Comparison of ENCODE assay signal across 14 mouse cellular contexts in the genomic region with DNA sequence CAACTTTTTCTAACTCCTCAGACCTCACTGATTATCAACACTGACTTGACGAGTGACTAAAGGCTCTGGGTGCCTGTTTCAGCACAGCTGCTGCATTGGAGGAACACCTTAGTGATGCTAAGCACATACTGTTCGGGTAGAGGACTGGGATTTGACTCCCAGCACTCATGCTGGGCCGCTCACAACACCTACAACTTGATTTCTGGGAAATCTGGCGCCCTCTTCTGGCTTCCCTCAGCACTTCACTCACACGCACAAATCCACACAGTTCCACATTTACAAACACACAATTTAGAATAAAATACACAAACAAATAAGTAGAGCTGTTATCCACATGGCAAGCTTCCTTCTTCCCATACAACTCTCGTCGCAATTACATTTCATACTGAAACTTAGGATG.
DNase-seq lines count a peak whose midpoint lies in the region; ATAC-seq and TF ChIP-seq lines count a peak whose summit lies in the region.
"Had no signal": no experiment of that assay in that cellular context is flagged by ENCODE, and none has a peak within 500 bp of the region (broad histone marks: within the 10 kb centered on the region; RNA-seq: fewer than 3 reads in every experiment).

No protein-coding gene starts in this region.

- no peak overlapping the region for H3K9ac ChIP-seq in intestine, postnatal 0 days (ENCODE audit: low read depth, low read length)
- H3K9ac ChIP-seq in intestine, embryonic 15.5 days: no peak overlapping the region
- no peak overlapping the region for H3K9ac ChIP-seq in stomach, postnatal 0 days (ENCODE audit: low read length)
- H3K9ac ChIP-seq: lung, embryonic 15.5 days had no signal

- no peaks in the 10 kb centered on the region for H3K27me3 ChIP-seq in intestine, postnatal 0 days (replicated peaks; ENCODE audit: control insufficient read depth, insufficient read depth, low read length)
- no peaks in the 10 kb centered on the region for H3K27me3 ChIP-seq in intestine, embryonic 15.5 days (replicated peaks)
- H3K27me3 ChIP-seq in spleen, adult 2 months (ENCODE audit: control insufficient read depth, insufficient read depth, low read length): no peaks in the 10 kb centered on the region
- H3K27me3 ChIP-seq in stomach, postnatal 0 days (ENCODE audit: control insufficient read depth, insufficient read depth, low read length): no peaks in the 10 kb centered on the region
- H3K27me3 ChIP-seq: lung, embryonic 15.5 days had no signal

- peak; percentile 50 for TF ChIP-seq CTCF in intestine, postnatal 0 days (IDR thresholded peaks at IDR 0.05; ENCODE audit: low read depth)
- TF ChIP-seq CTCF in spleen, adult 2 months (IDR thresholded peaks at IDR 0.05; ENCODE audit: extremely low read depth, insufficient read depth, insufficient read length, insufficient replicate concordance): peak; percentile 22; the same call in 1 of the 2 replicates
- TF ChIP-seq CTCF in bone marrow, adult 2 months (IDR thresholded peaks at IDR 0.05; ENCODE audit: control insufficient read depth, insufficient read depth, low read length): peak; percentile 48; the same call in 1 of the 2 replicates
- peak; percentile 50 for TF ChIP-seq CTCF in stomach, postnatal 0 days (IDR thresholded peaks at IDR 0.05; ENCODE audit: low read depth)

- H3K36me3 ChIP-seq in intestine, postnatal 0 days (ENCODE audit: control insufficient read depth, insufficient read depth): 0 out of 2 replicates have a peak, but pooled peaks cover 5% of the 10 kb centered on the region
- H3K36me3 ChIP-seq in intestine, embryonic 15.5 days: no peaks in the 10 kb centered on the region
- peaks cover 3% of the 10 kb centered on the region for H3K36me3 ChIP-seq in spleen, adult 2 months (ENCODE audit: control insufficient read depth, insufficient read depth, low read length)
- H3K36me3 ChIP-seq in stomach, postnatal 0 days (ENCODE audit: control insufficient read depth, insufficient read depth, low read length): no peaks in the 10 kb centered on the region
- H3K36me3 ChIP-seq: lung, embryonic 15.5 days had no signal

- H3K4me2 ChIP-seq in intestine, postnatal 0 days (replicated peaks; ENCODE audit: low read depth): no peak overlapping the region
- no peak overlapping the region for H3K4me2 ChIP-seq in intestine, embryonic 15.5 days (replicated peaks)
- no peak overlapping the region for H3K4me2 ChIP-seq in stomach, postnatal 0 days (replicated peaks; ENCODE audit: low read depth)
- H3K4me2 ChIP-seq: heart, embryonic 11.5 days; lung, embryonic 15.5 days had no signal

- 92% methylated on average over 7 of the region's 7 CpGs for WGBS in intestine, postnatal 0 days
- WGBS in intestine, embryonic 15.5 days: 92% methylated on average over 7 of the region's 7 CpGs
- 91% methylated on average over 7 of the region's 7 CpGs for WGBS in spleen, adult 2 months
- WGBS in bone marrow, adult 2 months: 89% methylated on average over 7 of the region's 7 CpGs
- 87% methylated on average over 7 of the region's 7 CpGs for WGBS in stomach, postnatal 0 days

- no peak for ATAC-seq in intestine, postnatal 0 days
- ATAC-seq in intestine, embryonic 15.5 days: no peak
- no peak for ATAC-seq in stomach, postnatal 0 days (ENCODE audit: low FRiP score, low TSS enrichment)
- ATAC-seq: midbrain, embryonic 16.5 days had no signal

- TF ChIP-seq POLR2A in spleen, adult 2 months (IDR thresholded peaks at IDR 0.05; ENCODE audit: low read depth, low read length): no peak
- no peak for TF ChIP-seq POLR2A in bone marrow, adult 2 months (IDR thresholded peaks at IDR 0.05; ENCODE audit: borderline replicate concordance, control insufficient read depth, low read depth, low read length)

- DNase-seq in spleen, adult 2 months (ENCODE audit: low read depth in 1 of 2, low spot score in 2 of 2): no peak
- DNase-seq in spleen, adult 18-20 months: no peak
- no peak for DNase-seq in stomach, postnatal 0 days (ENCODE audit: low spot score)
- DNase-seq in layer of hippocampus, postnatal 14 days (ENCODE audit: low spot score in 2 of 2): no peak
- DNase-seq in adrenal gland, adult 2 months: no peak
- DNase-seq: adrenal gland, postnatal 25 days; kidney, postnatal 10 days; right cerebral cortex, postnatal 25 days had no signal

- no peaks in the 10 kb centered on the region for H3K4me1 ChIP-seq in intestine, postnatal 0 days (replicated peaks; ENCODE audit: control insufficient read depth, insufficient read depth, low read length)
- no peaks in the 10 kb centered on the region for H3K4me1 ChIP-seq in intestine, embryonic 15.5 days (replicated peaks)
- H3K4me1 ChIP-seq in spleen, adult 2 months (ENCODE audit: control insufficient read depth, insufficient read depth, insufficient read length): no peaks in the 10 kb centered on the region
- H3K4me1 ChIP-seq in bone marrow, adult 2 months (ENCODE audit: control insufficient read depth, insufficient read depth, low read length): peaks cover 2% of the 10 kb centered on the region
- no peaks in the 10 kb centered on the region for H3K4me1 ChIP-seq in stomach, postnatal 0 days (replicated peaks; ENCODE audit: control insufficient read depth, insufficient read depth)

- H3K27ac ChIP-seq in intestine, postnatal 0 days (ENCODE audit: low read depth, low read length): no peak overlapping the region
- no peak overlapping the region for H3K27ac ChIP-seq in intestine, embryonic 15.5 days
- no peak overlapping the region for H3K27ac ChIP-seq in spleen, adult 2 months (ENCODE audit: insufficient read depth, low read length)
- H3K27ac ChIP-seq in bone marrow, adult 2 months (ENCODE audit: control insufficient read depth, insufficient read depth, low read depth, low read length, poor library complexity): no peak overlapping the region
- H3K27ac ChIP-seq in stomach, postnatal 0 days (replicated peaks): no peak overlapping the region
- H3K27ac ChIP-seq: lung, embryonic 15.5 days had no signal

- H3K9me3 ChIP-seq in intestine, postnatal 0 days (ENCODE audit: control insufficient read depth): no peaks in the 10 kb centered on the region
- no peaks in the 10 kb centered on the region for H3K9me3 ChIP-seq in intestine, embryonic 15.5 days
- H3K9me3 ChIP-seq in stomach, postnatal 0 days (ENCODE audit: control insufficient read depth, low read length): no peaks in the 10 kb centered on the region
- H3K9me3 ChIP-seq: lung, embryonic 15.5 days had no signal

- TF ChIP-seq EP300 in stomach, postnatal 0 days (optimal IDR thresholded peaks at IDR 0.05): no peak

- H3K4me3 ChIP-seq in intestine, postnatal 0 days (ENCODE audit: low read depth, low read length): no peak overlapping the region
- no peak overlapping the region for H3K4me3 ChIP-seq in intestine, embryonic 15.5 days (replicated peaks)
- no peak overlapping the region for H3K4me3 ChIP-seq in spleen, adult 2 months (ENCODE audit: extremely low read depth, insufficient read depth, insufficient read length)
- H3K4me3 ChIP-seq in bone marrow, adult 2 months (replicated peaks; ENCODE audit: control insufficient read depth, low read depth, low read length): no peak overlapping the region
- H3K4me3 ChIP-seq in stomach, postnatal 0 days (ENCODE audit: low read depth, low read length): no peak overlapping the region
- H3K4me3 ChIP-seq: lung, embryonic 15.5 days had no signal
